Mouse (Mus musculus) hindlimb bud, embryonic 11.5 days (tissue): ENCODE measurements around the gene Khk.

ENCODE experiments used
- DNase-seq: peaks from one replicate; pipeline ENCODE4 v3.0.0-alpha.2; 2012; ENCODE audit warnings: low read depth, low spot score; ENCODE audit errors: extremely low spot score

The Khk gene

GRCm38 (mm10) chr5:30934725-30935461 is 13.7 kb downstream of the Khk start:
- DNase-seq: no peak

GRCm38 (mm10) chr5:30943004-30943403 is 21.8 kb downstream of the Khk start:
- no peak for DNase-seq

GRCm38 (mm10) chr5:30944344-30944743 is 23.1 kb downstream of the Khk start:
- DNase-seq: no peak

- DNase-seq: no peak
Observed at GRCm38 (mm10) chr5:30944956-30945781, 23.9 kb downstream of the Khk start, which contains the start of gene Cgref1. Gene Cgref1, minus strand, starts transcription at chr5:30945591.

- DNase-seq: no peak
Observed at GRCm38 (mm10) chr5:30948620-30949019, 27.4 kb downstream of the Khk start.

GRCm38 (mm10) chr5:30949654-30950326 is 28.6 kb downstream of the Khk start:
- DNase-seq: peak; percentile 52

GRCm38 (mm10) chr5:30950451-30950850 is 29.2 kb downstream of the Khk start:
- DNase-seq: no peak

- DNase-seq: no peak
Observed at GRCm38 (mm10) chr5:30950922-30951321, 29.7 kb downstream of the Khk start.

- no peak for DNase-seq
Observed at GRCm38 (mm10) chr5:30951706-30952105, 30.5 kb downstream of the Khk start.

GRCm38 (mm10) chr5:30952551-30952950 is 31.3 kb downstream of the Khk start:
- no peak for DNase-seq

GRCm38 (mm10) chr5:30954065-30954464 is 32.8 kb downstream of the Khk start:
- DNase-seq: no peak

- no peak for DNase-seq
Observed at GRCm38 (mm10) chr5:30954556-30954955, 33.3 kb downstream of the Khk start.

- no peak for DNase-seq
Observed at GRCm38 (mm10) chr5:30955751-30956150, 34.5 kb downstream of the Khk start.

GRCm38 (mm10) chr5:30957891-30958290 is 36.7 kb downstream of the Khk start:
- no peak for DNase-seq

GRCm38 (mm10) chr5:30959198-30959854 is 38.1 kb downstream of the Khk start:
- DNase-seq: no peak

- DNase-seq: peak; percentile 97
Observed at GRCm38 (mm10) chr5:30959966-30960501, 38.8 kb downstream of the Khk start, which contains the start of gene Preb. Gene Preb, minus strand, starts transcription at chr5:30960361.

- no peak for DNase-seq
Observed at GRCm38 (mm10) chr5:30960814-30961213, 39.6 kb downstream of the Khk start.

- no peak for DNase-seq
Observed at GRCm38 (mm10) chr5:30961545-30962505, 40.6 kb downstream of the Khk start.

- DNase-seq: no peak
Observed at GRCm38 (mm10) chr5:30963916-30964315, 42.7 kb downstream of the Khk start.

- DNase-seq: no peak
Observed at GRCm38 (mm10) chr5:30966189-30966588, 45.0 kb downstream of the Khk start.
